Mouse (Mus musculus) forebrain, postnatal 0 days (tissue): ENCODE measurements at regions not wholly inside any gene's neighbourhood (a gene's known extent, or its start where the extent isn't known, plus 50 kb on each side); places are given as distances from the start of the nearest gene placed in this dataset.

Source experiments
- ATAC-seq: fragments of 200-750 bp; cut with Nextera tagmentation; 2 replicates; pipeline ENCODE4 v1.8.0; 2017; ENCODE audit warnings: mild to moderate bottlenecking, moderate library complexity
- DNase-seq: peaks from one replicate; pipeline ENCODE4 v3.0.0-alpha.2; 2015
- H3K27ac ChIP-seq: fragments of 300-500 bp; sonication (generic); 2 replicates; pipeline ENCODE4 v1.5.1; 2014; ENCODE audit warnings: low read depth, mild to moderate bottlenecking, antibody characterized with exemption, low read length, moderate library complexity, mixed read lengths
- H3K27me3 ChIP-seq: fragments of 300-500 bp; sonication (generic); 2 replicates; pipeline ENCODE4 v1.6.1; 2014; ENCODE audit warnings: mild to moderate bottlenecking, low read length, mixed read lengths; ENCODE audit not compliant: insufficient read depth
- H3K36me3 ChIP-seq: fragments of 300-500 bp; sonication (generic); 2 replicates; pipeline ENCODE4 v1.6.1; 2014; ENCODE audit warnings: mild to moderate bottlenecking, moderate library complexity; ENCODE audit not compliant: insufficient read depth
- H3K4me1 ChIP-seq: fragments of 300-500 bp; sonication (generic); 2 replicates; pipeline ENCODE4 v1.6.1; 2014; ENCODE audit warnings: antibody characterized with exemption; ENCODE audit not compliant: insufficient read depth
- H3K4me2 ChIP-seq: fragments of 300-500 bp; sonication (generic); 2 replicates; pipeline ENCODE4 v1.6.1; 2014; ENCODE audit warnings: low read depth, mild to moderate bottlenecking, moderate library complexity
- H3K4me3 ChIP-seq: fragments of 300-500 bp; sonication (generic); 2 replicates; pipeline ENCODE4 v1.5.1; 2014; ENCODE audit warnings: low read depth, low read length, mixed read lengths
- H3K9ac ChIP-seq: fragments of 300-500 bp; sonication (generic); 2 replicates; pipeline ENCODE4 v1.6.1; 2014; ENCODE audit warnings: mild to moderate bottlenecking
- H3K9me3 ChIP-seq: fragments of 300-500 bp; sonication (generic); 2 replicates; pipeline ENCODE4 v1.6.1; 2016; ENCODE audit warnings: low read length
- CTCF ChIP-seq: sonication (generic); IDR thresholded peaks from 2 replicates; pipeline ENCODE4 v1.5.1; 2016; ENCODE audit warnings: antibody characterized with exemption, control low read depth, low read depth
- WGBS: fragments of 180-500 bp; shearing (Covaris S2); extraction: QIAGEN DNeasy Blood & Tissue Kit; methylation state at CpG from one replicate; pipeline ENCODE4 v1.1.7; 2014; 5-methylcytosine and 5-hydroxymethylcytosine counted together

- Histone ChIP-seq H3K4me1 (no peaks in the 10 kb centered on the region), H3K4me3 (no peak overlapping the region), H3K27ac (no peak overlapping the region), H3K4me2 (no peak overlapping the region), H3K9ac (no peak overlapping the region), H3K9me3 (no peaks in the 10 kb centered on the region), H3K27me3 (no peaks in the 10 kb centered on the region), H3K36me3 (no peaks in the 10 kb centered on the region)
- ATAC-seq (no peak), DNase-seq (no peak)
- TF ChIP-seq CTCF: no peak
- 42% methylated on average over 3 of the region's 3 CpGs for WGBS
Measured at GRCm38 (mm10) chr10:43729184-43729583, 151.1 kb downstream of the Cd24a start.

- Histone ChIP-seq H3K9me3 (no peaks in the 10 kb centered on the region), H3K36me3 (no peaks in the 10 kb centered on the region), H3K27ac (no peak overlapping the region), H3K4me1 (no peaks in the 10 kb centered on the region), H3K4me3 (no peak overlapping the region), H3K4me2 (no peak overlapping the region), H3K9ac (no peak overlapping the region), H3K27me3 (no peaks in the 10 kb centered on the region)
- DNase-seq: no peak
- WGBS: 62% methylated on average over 13 of the region's 13 CpGs
- ATAC-seq: peak; percentile 58; the same call in 1 of the 2 replicates
- TF ChIP-seq CTCF: no peak
Measured at GRCm38 (mm10) chr10:43733618-43734415, 155.7 kb downstream of the Cd24a start.

- no peak for TF ChIP-seq CTCF
- H3K4me1 ChIP-seq: peaks cover 4% of the 10 kb centered on the region
- H3K9me3 ChIP-seq: no peaks in the 10 kb centered on the region
- 91% methylated on average over 2 of the region's 2 CpGs for WGBS
- no peak overlapping the region for H3K27ac ChIP-seq
- no peak for ATAC-seq
- no peak overlapping the region for H3K9ac ChIP-seq
- H3K27me3 ChIP-seq: no peaks in the 10 kb centered on the region
- H3K36me3 ChIP-seq: no peaks in the 10 kb centered on the region
- no peak overlapping the region for H3K4me3 ChIP-seq
- no peak for DNase-seq
- no peak overlapping the region for H3K4me2 ChIP-seq
Measured at GRCm38 (mm10) chr10:43739181-43739580, 161.1 kb downstream of the Cd24a start.

GRCm38 (mm10) chr10:43739718-43740117, 161.6 kb downstream of the Cd24a start:
- TF ChIP-seq CTCF: no peak
- no peaks in the 10 kb centered on the region for H3K36me3 ChIP-seq
- H3K4me3 ChIP-seq: no peak overlapping the region
- no peaks in the 10 kb centered on the region for H3K27me3 ChIP-seq
- peaks cover 4% of the 10 kb centered on the region for H3K4me1 ChIP-seq
- no peak overlapping the region for H3K9ac ChIP-seq
- ATAC-seq (peak; percentile 26; the same call in 1 of the 2 replicates), DNase-seq (no peak)
- WGBS: 38% methylated on average over 8 of the region's 8 CpGs
- H3K4me2 ChIP-seq: peak overlapping the region; percentile 25
- H3K9me3 ChIP-seq: no peaks in the 10 kb centered on the region
- peak overlapping the region; percentile 72 for H3K27ac ChIP-seq

- WGBS: 19% methylated on average over 13 of the region's 13 CpGs
- Histone ChIP-seq H3K36me3 (no peaks in the 10 kb centered on the region), H3K4me3 (no peak overlapping the region), H3K9ac (no peak overlapping the region), H3K4me1 (peaks cover 4% of the 10 kb centered on the region), H3K27ac (peak overlapping the region; percentile 72), H3K4me2 (peak overlapping the region; percentile 25), H3K27me3 (no peaks in the 10 kb centered on the region), H3K9me3 (no peaks in the 10 kb centered on the region)
- ATAC-seq (peak; percentile 93), DNase-seq (peak; percentile 80)
- TF ChIP-seq CTCF: no peak
Measured at GRCm38 (mm10) chr10:43740204-43740865, 161.2 kb downstream of the Qrsl1 start.

- Histone ChIP-seq H3K4me3 (no peak overlapping the region), H3K27ac (no peak overlapping the region), H3K9me3 (no peaks in the 10 kb centered on the region), H3K27me3 (no peaks in the 10 kb centered on the region), H3K4me2 (no peak overlapping the region), H3K9ac (no peak overlapping the region), H3K36me3 (no peaks in the 10 kb centered on the region), H3K4me1 (peaks cover 4% of the 10 kb centered on the region)
- ATAC-seq (no peak), DNase-seq (peak; percentile 2)
- no peak for TF ChIP-seq CTCF
- 60% methylated on average over 18 of the region's 18 CpGs for WGBS
Measured at GRCm38 (mm10) chr10:43741361-43742084, 160.0 kb downstream of the Qrsl1 start.
